Mouse (Mus musculus) hindbrain, embryonic 11.5 days (tissue): ENCODE measurements around the gene Ccdc171. TPM values are rescaled to one million over a fixed set of nuclear protein-coding genes. Genes with fewer than 3 reads are reported as not detected.

Source experiments
- ATAC-seq: fragments of 200-750 bp; cut with Nextera tagmentation; 2 replicates; pipeline ENCODE4 v1.8.0; 2017; ENCODE audit warnings: mild to moderate bottlenecking, moderate TSS enrichment, moderate library complexity; ENCODE audit not compliant: low FRiP score
- DNase-seq: peaks from one replicate; pipeline ENCODE4 v3.0.0-alpha.2; 2015; ENCODE audit warnings: low spot score
- H3K27ac ChIP-seq: fragments of 300-500 bp; sonication (generic); 2 replicates; pipeline ENCODE4 v1.5.1; 2014; ENCODE audit warnings: mild to moderate bottlenecking, low read depth, low read length
- H3K27me3 ChIP-seq: fragments of 300-500 bp; sonication (generic); 2 replicates; pipeline ENCODE4 v1.6.1; 2014; ENCODE audit warnings: mild to moderate bottlenecking, low read length, moderate library complexity, mixed read lengths; ENCODE audit not compliant: control insufficient read depth, insufficient read depth
- H3K36me3 ChIP-seq: fragments of 300-500 bp; sonication (generic); 2 replicates; pipeline ENCODE4 v1.6.1; 2014; ENCODE audit warnings: mild to moderate bottlenecking, low read length, moderate library complexity, mixed read lengths; ENCODE audit not compliant: control insufficient read depth, insufficient read depth
- H3K4me1 ChIP-seq: fragments of 300-500 bp; sonication (generic); replicated peaks from 2 replicates; pipeline ENCODE4 v1.6.1; 2014; ENCODE audit warnings: low read length, mixed read lengths; ENCODE audit not compliant: control insufficient read depth, insufficient read depth
- H3K4me2 ChIP-seq: fragments of 300-500 bp; sonication (generic); replicated peaks from 2 replicates; pipeline ENCODE4 v1.6.1; 2014; ENCODE audit warnings: mild to moderate bottlenecking, low read depth, low read length
- H3K4me3 ChIP-seq: fragments of 300-500 bp; sonication (generic); 2 replicates; pipeline ENCODE4 v1.5.1; 2014; ENCODE audit warnings: low read depth, low read length
- H3K9ac ChIP-seq: fragments of 300-500 bp; sonication (generic); 2 replicates; pipeline ENCODE4 v1.6.1; 2014; ENCODE audit warnings: low read depth, low read length
- H3K9me3 ChIP-seq: fragments of 300-500 bp; sonication (generic); 2 replicates; pipeline ENCODE4 v1.6.1; 2016; ENCODE audit warnings: low read length; ENCODE audit not compliant: control insufficient read depth
- WGBS: fragments of 180-500 bp; shearing (Covaris S2); extraction: QIAGEN DNeasy Blood & Tissue Kit; methylation state at CpG from one replicate; pipeline ENCODE4 v1.1.7; 2014; 5-methylcytosine and 5-hydroxymethylcytosine counted together
- polyA plus RNA-seq: library from polyadenylated mRNA; unstranded; fragments of >200 nt; fragmentation: Nextera tagmentation; extraction: Ambion mirVana; gene quantifications from 2 replicates; pipeline ENCODE4 v1.2.1, GENCODE M21; 2014

Gene Ccdc171
- polyA plus RNA-seq, 1 experiment from 2014 or later, result 4.5 TPM

- Histone ChIP-seq H3K4me3 (no peak overlapping the region), H3K4me2 (no peak overlapping the region), H3K9me3 (no peaks in the 10 kb centered on the region), H3K36me3 (no peaks in the 10 kb centered on the region), H3K4me1 (no peaks in the 10 kb centered on the region), H3K27me3 (no peaks in the 10 kb centered on the region), H3K9ac (no peak overlapping the region), H3K27ac (no peak overlapping the region)
- ATAC-seq, result no peak
- 95% methylated on average over 6 of the region's 6 CpGs for WGBS
- no peak for DNase-seq
These were observed 249.8 kb downstream of the Ccdc171 start for GRCm38 (mm10) chr4:83775136-83775535.

GRCm38 (mm10) chr4:83780044-83780443 lies 254.7 kb downstream of the Ccdc171 start:
- H3K9ac ChIP-seq, result no peak overlapping the region
- no peaks in the 10 kb centered on the region for H3K4me1 ChIP-seq
- no peak for DNase-seq
- no peak overlapping the region for H3K4me2 ChIP-seq
- no peak overlapping the region for H3K4me3 ChIP-seq
- no peak for ATAC-seq
- no peaks in the 10 kb centered on the region for H3K36me3 ChIP-seq
- H3K27ac ChIP-seq, result no peak overlapping the region
- no peaks in the 10 kb centered on the region for H3K9me3 ChIP-seq
- no peaks in the 10 kb centered on the region for H3K27me3 ChIP-seq
- WGBS, result 97% methylated on average over 4 of the region's 4 CpGs

GRCm38 (mm10) chr4:83785115-83785514 lies 259.8 kb downstream of the Ccdc171 start:
- 89% methylated on average over 2 of the region's 2 CpGs for WGBS
- Histone ChIP-seq H3K27me3 (no peaks in the 10 kb centered on the region), H3K9ac (no peak overlapping the region), H3K27ac (no peak overlapping the region), H3K4me3 (no peak overlapping the region), H3K9me3 (no peaks in the 10 kb centered on the region), H3K36me3 (no peaks in the 10 kb centered on the region), H3K4me2 (no peak overlapping the region), H3K4me1 (no peaks in the 10 kb centered on the region)
- no peak for DNase-seq
- no peak for ATAC-seq

GRCm38 (mm10) chr4:83791811-83792210 lies 266.5 kb downstream of the Ccdc171 start:
- no peak for ATAC-seq
- WGBS, result 34% methylated on average over 13 of the region's 13 CpGs
- peak; percentile 13 for DNase-seq

GRCm38 (mm10) chr4:83794315-83794922 lies 269.1 kb downstream of the Ccdc171 start:
- H3K4me3 ChIP-seq, result no peak overlapping the region
- H3K36me3 ChIP-seq, result no peaks in the 10 kb centered on the region
- 22% methylated on average over 9 of the region's 9 CpGs for WGBS
- DNase-seq (peak; percentile 77), ATAC-seq (peak; percentile 86)
- no peak overlapping the region for H3K9ac ChIP-seq
- no peaks in the 10 kb centered on the region for H3K27me3 ChIP-seq
- no peaks in the 10 kb centered on the region for H3K4me1 ChIP-seq
- H3K4me2 ChIP-seq, result no peak overlapping the region
- H3K27ac ChIP-seq, result 0 out of 2 replicates have a peak overlapping the region, but pooled peaks have one; percentile 27
- no peaks in the 10 kb centered on the region for H3K9me3 ChIP-seq

More at GRCm38 (mm10) chr4:83791811-83792210, 266.5 kb downstream of the Ccdc171 start:
- Histone ChIP-seq H3K9me3 (no peaks in the 10 kb centered on the region), H3K4me3 (no peak overlapping the region), H3K4me1 (no peaks in the 10 kb centered on the region), H3K4me2 (no peak overlapping the region), H3K27ac (no peak overlapping the region), H3K27me3 (no peaks in the 10 kb centered on the region), H3K36me3 (no peaks in the 10 kb centered on the region), H3K9ac (no peak overlapping the region)

GRCm38 (mm10) chr4:83794930-83795459 lies 269.6 kb downstream of the Ccdc171 start:
- Histone ChIP-seq H3K4me3 (no peak overlapping the region), H3K4me1 (no peaks in the 10 kb centered on the region), H3K9ac (no peak overlapping the region), H3K4me2 (no peak overlapping the region), H3K9me3 (no peaks in the 10 kb centered on the region), H3K36me3 (no peaks in the 10 kb centered on the region), H3K27me3 (no peaks in the 10 kb centered on the region), H3K27ac (0 out of 2 replicates have a peak overlapping the region, but pooled peaks have one; percentile 27)
- 27% methylated on average over 5 of the region's 5 CpGs for WGBS
- ATAC-seq (peak; percentile 74), DNase-seq (peak; percentile 35)

GRCm38 (mm10) chr4:83797976-83798375 lies 272.6 kb downstream of the Ccdc171 start:
- H3K9ac ChIP-seq, result no peak overlapping the region
- no peak for DNase-seq
- H3K27ac ChIP-seq, result no peak overlapping the region
- no peaks in the 10 kb centered on the region for H3K4me1 ChIP-seq
- no peak overlapping the region for H3K4me2 ChIP-seq
- H3K4me3 ChIP-seq, result no peak overlapping the region
- no peaks in the 10 kb centered on the region for H3K9me3 ChIP-seq
- no peaks in the 10 kb centered on the region for H3K27me3 ChIP-seq
- 85% methylated on average over 14 of the region's 14 CpGs for WGBS
- ATAC-seq, result no peak
- no peaks in the 10 kb centered on the region for H3K36me3 ChIP-seq

GRCm38 (mm10) chr4:83798674-83799430 lies 273.5 kb downstream of the Ccdc171 start:
- no peaks in the 10 kb centered on the region for H3K9me3 ChIP-seq
- H3K27me3 ChIP-seq, result no peaks in the 10 kb centered on the region
- H3K9ac ChIP-seq, result no peak overlapping the region
- no peaks in the 10 kb centered on the region for H3K4me1 ChIP-seq
- no peaks in the 10 kb centered on the region for H3K36me3 ChIP-seq
- H3K4me3 ChIP-seq, result no peak overlapping the region
- no peak overlapping the region for H3K27ac ChIP-seq
- no peak overlapping the region for H3K4me2 ChIP-seq
- ATAC-seq (no peak), DNase-seq (no peak)
- 87% methylated on average over 21 of the region's 21 CpGs for WGBS
